Mouse (Mus musculus) thymus, adult 2 months (tissue): Measurements from ENCODE around the gene Det1. TPM values are rescaled to one million over a fixed set of nuclear protein-coding genes. Genes with fewer than 3 reads are reported as not detected.

ENCODE experiments used
- DNase-seq: peaks from one replicate; pipeline ENCODE4 v3.0.0; 2021
- H3K27ac ChIP-seq: fragments of 200-500 bp; 2 replicates; pipeline ENCODE4 v1.5.1; 2012; ENCODE audit warnings: low read length, control low read depth; ENCODE audit not compliant: control insufficient read depth, insufficient read depth
- H3K27me3 ChIP-seq: fragments of 200-500 bp; 2 replicates; pipeline ENCODE4 v1.6.1; 2012; ENCODE audit warnings: mild to moderate bottlenecking, low read length, moderate library complexity, mixed read lengths; ENCODE audit not compliant: control insufficient read depth, insufficient read depth
- H3K36me3 ChIP-seq: fragments of 200-500 bp; 2 replicates; pipeline ENCODE4 v1.6.1; 2012; ENCODE audit warnings: mild to moderate bottlenecking, low read length, moderate library complexity; ENCODE audit not compliant: control insufficient read depth, insufficient read depth
- H3K4me1 ChIP-seq: fragments of 200-500 bp; replicated peaks from 2 replicates; pipeline ENCODE4 v1.6.1; 2012; ENCODE audit warnings: low read length; ENCODE audit not compliant: control insufficient read depth, insufficient read depth
- H3K4me3 ChIP-seq: fragments of 200-500 bp; 2 replicates; pipeline ENCODE4 v1.5.1; 2012; ENCODE audit warnings: mild to moderate bottlenecking, low read length, control low read depth, moderate library complexity; ENCODE audit not compliant: control insufficient read depth, insufficient read depth
- CTCF ChIP-seq: fragments of 200-500 bp; IDR thresholded peaks from 2 replicates; pipeline ENCODE4 v1.5.1; 2012; ENCODE audit warnings: mild to moderate bottlenecking, control low read depth, low read length, moderate library complexity, borderline replicate concordance; ENCODE audit not compliant: control insufficient read depth, poor library complexity, insufficient read depth; ENCODE audit errors: extremely low read depth
- POLR2A ChIP-seq: fragments of 200-500 bp; IDR thresholded peaks from 2 replicates; pipeline ENCODE4 v1.6.1; 2012; ENCODE audit warnings: mild to moderate bottlenecking, low read length, control low read depth, moderate library complexity; ENCODE audit not compliant: control insufficient read depth, poor library complexity, insufficient read depth; ENCODE audit errors: extremely low read depth
- WGBS: fragments of 180-500 bp; shearing (Covaris S2); methylation state at CpG from one replicate; pipeline ENCODE4 v1.1.7; 2018; 5-methylcytosine and 5-hydroxymethylcytosine counted together
- polyA plus RNA-seq: library from polyadenylated mRNA; depleted of rRNA; stranded (reverse); fragments of >200 nt; gene quantifications from 2 replicates; pipeline ENCODE4 v1.2.3, GENCODE M21; 2012

Gene Det1
- polyA plus RNA-seq, 1 experiment, result 32.7 TPM

GRCm38 (mm10) chr7:78835656-78836055, 11.4 kb downstream of the Det1 start:
- Histone ChIP-seq H3K4me3 (no peak overlapping the region), H3K27me3 (no peaks in the 10 kb centered on the region), H3K27ac (no peak overlapping the region), H3K36me3 (peaks cover 25% of the 10 kb centered on the region), H3K4me1 (peaks cover 2% of the 10 kb centered on the region; the same call in 1 of the 2 replicates)
- TF ChIP-seq POLR2A (no peak), CTCF (no peak)
- WGBS, result 84% methylated on average over 4 of the region's 4 CpGs
- no peak for DNase-seq

GRCm38 (mm10) chr7:78827749-78828362, 19.2 kb downstream of the Det1 start:
- H3K27me3 ChIP-seq, result no peaks in the 10 kb centered on the region
- no peak for TF ChIP-seq POLR2A
- TF ChIP-seq CTCF, result no peak
- H3K4me1 ChIP-seq, result no peaks in the 10 kb centered on the region
- H3K36me3 ChIP-seq, result peaks cover 11% of the 10 kb centered on the region
- H3K27ac ChIP-seq, result no peak overlapping the region
- H3K4me3 ChIP-seq, result no peak overlapping the region
- WGBS, result 97% methylated on average over 14 of the region's 14 CpGs
- no peak for DNase-seq

- Histone ChIP-seq H3K27ac (no peak overlapping the region), H3K4me3 (no peak overlapping the region), H3K4me1 (no peaks in the 10 kb centered on the region), H3K36me3 (peaks cover 11% of the 10 kb centered on the region), H3K27me3 (no peaks in the 10 kb centered on the region)
- TF ChIP-seq POLR2A (no peak), CTCF (no peak)
- DNase-seq, result peak; percentile 28
- WGBS, result 82% methylated on average over 9 of the region's 9 CpGs
These were observed 20.2 kb downstream of the Det1 start for GRCm38 (mm10) chr7:78826682-78827385.

- TF ChIP-seq CTCF (no peak), POLR2A (no peak)
These were observed 28.7 kb downstream of the Det1 start for GRCm38 (mm10) chr7:78818336-78818735.

GRCm38 (mm10) chr7:78814766-78815165, 32.3 kb downstream of the Det1 start:
- Histone ChIP-seq H3K4me1 (no peaks in the 10 kb centered on the region), H3K27ac (no peak overlapping the region), H3K36me3 (no peaks in the 10 kb centered on the region), H3K4me3 (no peak overlapping the region), H3K27me3 (no peaks in the 10 kb centered on the region)
- TF ChIP-seq CTCF (no peak), POLR2A (no peak)
- no peak for DNase-seq

More at GRCm38 (mm10) chr7:78818336-78818735, 28.7 kb downstream of the Det1 start:
- no peaks in the 10 kb centered on the region for H3K27me3 ChIP-seq
- WGBS, result 93% methylated on average over 12 of the region's 12 CpGs
- DNase-seq, result no peak
- H3K4me3 ChIP-seq, result no peak overlapping the region
- no peaks in the 10 kb centered on the region for H3K4me1 ChIP-seq
- H3K27ac ChIP-seq, result no peak overlapping the region
- no peaks in the 10 kb centered on the region for H3K36me3 ChIP-seq

- H3K27ac ChIP-seq, result no peak overlapping the region
- TF ChIP-seq POLR2A, result no peak
- no peak for TF ChIP-seq CTCF
- WGBS, result 96% methylated on average over 6 of the region's 6 CpGs
- H3K27me3 ChIP-seq, result no peaks in the 10 kb centered on the region
- H3K4me1 ChIP-seq, result no peaks in the 10 kb centered on the region
- DNase-seq, result no peak
- H3K36me3 ChIP-seq, result no peaks in the 10 kb centered on the region
- no peak overlapping the region for H3K4me3 ChIP-seq
These were observed 33.3 kb downstream of the Det1 start for GRCm38 (mm10) chr7:78813791-78814190.

GRCm38 (mm10) chr7:78807192-78807591, 39.9 kb downstream of the Det1 start:
- 94% methylated on average over 4 of the region's 4 CpGs for WGBS
- peaks cover 8% of the 10 kb centered on the region; the same call in 1 of the 2 replicates for H3K4me1 ChIP-seq

More at GRCm38 (mm10) chr7:78807192-78807591, 39.9 kb downstream of the Det1 start:
- TF ChIP-seq POLR2A, result no peak
- TF ChIP-seq CTCF, result no peak
- H3K27me3 ChIP-seq, result no peaks in the 10 kb centered on the region
- H3K27ac ChIP-seq, result no peak overlapping the region; the same call in 1 of the 2 replicates
- no peak overlapping the region for H3K4me3 ChIP-seq
- no peak for DNase-seq
- no peaks in the 10 kb centered on the region for H3K36me3 ChIP-seq
